Mouse (Mus musculus) T-helper 1 cell (primary cell): ENCODE measurements around the gene Gla.

ENCODE experiments used
- in situ Hi-C: fragments of 300-600 bp; cut with MboI, MseI; formaldehyde crosslinking; loops from one replicate; pipeline ENCODE4 v1.15.1; 2025; ENCODE audit warnings: high pct_unique_total_duplicates

The Gla gene

DNA sequence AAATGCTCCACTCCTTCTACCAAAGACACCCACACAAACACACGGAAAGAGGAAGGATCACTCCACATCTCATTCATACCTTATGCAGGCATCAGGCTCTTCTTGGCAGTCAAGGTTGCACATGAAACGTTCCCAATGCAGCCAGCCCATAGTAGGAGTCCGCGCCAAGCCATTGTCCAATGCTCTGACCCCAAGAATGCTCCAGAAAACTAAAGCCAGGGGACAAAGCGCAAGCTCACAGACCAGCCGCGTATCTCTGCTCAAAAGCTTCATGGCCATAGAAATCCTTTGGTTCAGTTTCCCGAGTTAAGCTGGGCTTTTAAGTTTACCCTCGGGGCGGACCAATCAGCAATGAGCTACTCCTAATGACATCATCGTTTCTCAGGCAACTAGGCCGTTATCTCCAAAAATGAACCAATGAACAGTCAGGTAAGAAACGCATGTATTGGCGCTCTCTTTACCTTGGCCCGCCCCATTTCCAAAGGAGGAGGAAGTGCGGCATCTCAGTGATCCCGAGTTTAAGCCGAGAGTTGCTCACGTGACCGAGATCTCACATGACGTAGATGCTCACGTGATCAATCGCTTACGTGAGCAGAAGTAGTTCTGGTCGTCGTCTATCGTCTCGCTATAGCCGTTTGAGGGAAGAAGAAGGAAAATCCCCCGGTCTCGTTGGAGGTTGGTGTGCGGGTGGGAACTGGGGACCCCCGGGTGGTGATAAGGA lies at the start of gene Gla, which contains the start of gene Hnrnph2:
Gene Gla (minus strand): TSS at position 467 of the 721 bp plus-strand sequence.
Gene Hnrnph2 (plus strand): TSS at position 521 of the 721 bp plus-strand sequence.
- in situ Hi-C loops, result no loop called here

DNA sequence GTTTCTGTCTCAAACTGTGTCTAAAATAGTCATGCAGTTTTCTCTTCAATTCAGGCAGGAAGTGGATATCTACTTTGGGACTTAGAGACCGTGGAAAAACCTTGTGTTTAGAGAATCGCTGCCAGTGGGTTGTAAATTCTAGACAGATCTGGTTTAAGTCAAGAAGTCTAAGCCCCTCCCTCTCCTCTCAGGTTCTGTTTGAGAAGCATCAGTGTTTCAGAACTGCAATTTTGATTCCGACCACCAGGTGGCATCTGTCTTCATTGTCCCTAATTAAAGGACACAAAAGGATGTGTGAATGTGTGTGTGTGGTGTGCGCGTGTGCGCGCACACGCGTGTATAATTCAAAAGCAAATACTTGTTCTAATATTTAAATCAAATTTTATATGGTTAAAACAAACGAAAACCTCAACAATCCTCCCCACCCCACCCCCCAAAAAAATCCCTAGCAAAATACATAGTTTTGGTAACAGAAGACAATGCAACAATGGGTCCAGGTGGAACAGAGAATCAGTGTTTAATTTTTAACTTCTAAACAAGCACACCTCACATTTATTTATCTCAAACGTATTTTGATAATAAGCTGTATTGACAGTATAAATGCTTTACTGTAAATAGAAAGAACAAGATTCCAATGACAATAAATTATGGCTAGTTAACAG lies 47.2 kb upstream of the Gla start:
- in situ Hi-C loops, result no loop called here

DNA sequence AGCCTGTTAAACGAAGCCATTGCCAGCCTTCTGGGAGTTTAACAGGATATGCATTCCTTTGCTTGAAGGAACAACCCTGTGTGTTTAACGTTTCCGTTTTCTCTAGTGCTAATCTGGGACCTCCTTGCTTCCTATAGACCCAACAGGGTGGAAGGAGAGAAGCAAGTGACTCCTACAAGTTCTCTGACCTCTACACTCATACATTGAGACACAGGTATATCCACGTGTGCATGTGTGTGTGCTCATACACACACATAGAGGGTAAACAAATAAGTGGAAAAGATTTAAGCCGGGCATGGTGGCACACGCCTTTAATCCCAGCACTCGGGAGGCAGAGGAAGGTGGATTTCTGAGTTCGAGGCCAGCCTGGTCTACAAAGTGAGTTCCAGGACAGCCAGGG lies 46.5 kb upstream of the Gla start:
- in situ Hi-C loops, result no loop called here

DNA sequence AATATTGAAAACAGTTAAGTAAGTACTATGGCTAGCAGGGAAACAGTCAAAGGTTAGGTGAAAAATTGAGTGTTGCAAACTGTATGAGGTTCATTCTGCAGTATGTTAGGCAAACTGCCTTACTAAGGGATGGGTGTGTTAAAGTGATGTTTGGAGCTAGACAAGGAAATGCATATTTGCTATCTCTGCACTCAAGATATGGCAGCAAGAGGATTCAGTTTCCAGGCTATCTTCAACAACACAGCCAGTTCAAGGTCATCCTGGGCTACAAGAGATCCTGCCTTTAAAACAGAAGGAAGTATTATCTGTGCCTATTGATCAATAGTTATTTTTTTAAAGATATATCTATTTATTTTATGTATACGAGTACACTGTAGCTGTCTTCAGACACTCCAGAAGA lies 45.4 kb upstream of the Gla start:
- in situ Hi-C loops, result no loop called here

DNA sequence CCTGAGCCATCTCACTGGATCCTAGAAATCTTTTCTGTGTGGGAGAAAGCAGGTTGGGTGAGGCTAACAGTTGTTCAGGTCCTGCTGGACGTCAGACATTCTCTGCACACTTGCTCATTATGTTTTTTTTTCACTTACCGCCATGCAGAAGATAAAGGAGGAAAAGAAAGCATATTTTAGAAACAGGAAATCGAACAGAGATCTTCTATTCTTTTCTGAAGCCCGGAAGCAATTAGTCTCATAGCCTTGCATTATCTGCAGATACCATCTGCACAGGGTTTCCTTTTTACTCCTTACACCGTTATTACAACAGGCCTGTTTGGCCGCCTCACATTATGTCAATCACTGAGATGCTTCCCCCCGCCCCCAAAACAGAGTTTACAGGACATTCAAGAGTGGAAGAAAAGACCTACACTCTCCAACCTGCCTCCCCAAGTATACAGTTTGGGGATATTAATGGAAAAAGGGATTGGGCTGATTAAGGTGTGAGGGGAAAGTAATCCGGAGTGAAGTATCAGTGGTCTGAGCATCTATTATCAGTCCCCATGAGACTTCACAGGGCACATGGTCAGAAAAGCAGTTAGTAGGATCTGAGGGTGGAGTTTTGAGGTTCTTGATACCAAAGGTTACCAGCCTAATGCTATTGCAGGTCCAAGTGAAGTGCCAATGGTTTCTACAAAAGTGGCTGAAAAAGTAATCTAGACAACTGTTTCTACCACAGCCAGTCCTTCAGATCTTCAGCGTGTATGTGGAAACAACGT lies 40.3 kb upstream of the Gla start:
- in situ Hi-C loops, result no loop called here

DNA sequence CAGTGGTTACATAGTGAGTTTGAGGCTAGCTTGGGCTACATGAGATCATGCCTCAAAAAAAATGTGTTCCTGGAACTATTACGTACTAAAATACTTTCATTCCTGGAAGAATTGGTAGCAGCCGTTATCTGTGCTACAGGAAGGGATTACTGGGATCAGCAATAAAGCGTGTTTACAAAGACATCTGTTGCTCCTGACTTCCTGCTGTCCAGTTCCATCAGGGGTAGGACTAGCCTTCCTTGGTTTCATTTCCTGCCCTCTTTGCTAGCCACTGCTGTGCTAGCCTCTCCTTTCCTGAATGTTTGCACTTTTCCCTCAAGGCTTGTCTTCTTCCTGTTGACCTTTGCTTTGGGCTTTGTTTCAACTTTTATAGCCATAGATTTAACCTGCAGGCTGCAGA lies 34.9 kb upstream of the Gla start:
- in situ Hi-C loops, result loop anchor here (10.0 kb wide), 1 partner anchor 1449 kb away; the partner anchor contains the start of gene Nxf3

DNA sequence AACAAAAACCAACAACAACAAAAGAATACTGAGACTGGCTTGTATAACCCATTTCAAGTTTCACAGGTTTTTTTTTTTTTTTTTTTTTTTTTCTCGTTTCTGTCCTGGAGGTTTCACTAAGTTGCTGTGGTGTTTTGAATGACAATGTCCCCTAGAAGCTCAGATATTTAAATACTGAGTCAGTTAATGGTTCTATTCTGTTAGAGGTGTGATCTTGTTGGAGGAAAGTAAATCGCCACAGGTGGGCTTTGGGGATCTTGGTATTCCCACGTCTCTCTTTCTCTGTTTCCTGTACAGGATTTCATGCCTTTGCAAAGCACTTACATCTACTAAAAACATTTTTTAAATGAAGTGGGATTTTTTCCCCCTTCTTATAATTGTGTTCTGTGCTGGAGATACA lies 34.2 kb upstream of the Gla start:
- in situ Hi-C loops, result loop anchor here (10.0 kb wide), 1 partner anchor 1450 kb away; the partner anchor contains the start of gene Nxf3

DNA sequence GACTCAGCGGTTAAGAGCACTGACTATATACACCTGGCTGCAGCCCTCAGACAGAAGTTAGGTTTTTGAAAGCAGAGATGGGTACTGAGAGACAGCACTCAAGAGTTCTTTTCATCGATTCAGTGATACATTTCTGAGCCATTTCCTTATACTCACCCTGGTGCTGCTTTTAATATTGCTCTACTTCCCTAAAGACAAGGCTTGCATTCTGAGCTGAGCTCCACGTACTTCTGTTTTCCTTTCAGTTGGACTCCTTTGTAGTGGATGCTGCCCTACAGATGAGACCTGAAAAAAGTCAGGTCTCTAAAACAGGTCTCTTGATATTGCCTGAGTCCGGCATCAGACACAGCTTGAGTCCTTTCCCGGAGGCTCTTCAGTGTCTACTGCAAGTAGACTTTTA lies 31.8 kb upstream of the Gla start:
- in situ Hi-C loops, result loop anchor here (10.0 kb wide), 1 partner anchor 1452 kb away; the partner anchor contains the start of gene Nxf3

DNA sequence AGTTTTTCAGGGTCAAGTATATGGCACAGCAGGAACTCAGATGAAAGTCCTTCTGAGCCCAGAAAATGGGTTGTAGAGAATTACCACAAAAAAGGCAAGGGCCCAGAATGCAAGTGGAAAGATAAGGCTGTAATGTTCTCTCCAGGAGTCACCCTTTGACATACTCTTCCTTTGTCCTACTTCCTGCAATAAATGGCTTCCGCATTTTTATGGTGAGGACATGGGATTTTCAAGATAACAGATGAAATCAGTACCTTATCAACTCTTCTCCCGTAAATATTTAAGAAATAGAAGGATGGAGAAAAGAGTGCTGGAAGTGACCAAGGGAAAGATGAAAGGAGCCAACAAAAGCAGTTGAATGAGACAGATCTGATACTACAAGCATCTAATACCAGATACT lies 27.3 kb upstream of the Gla start:
- in situ Hi-C loops, result no loop called here

DNA sequence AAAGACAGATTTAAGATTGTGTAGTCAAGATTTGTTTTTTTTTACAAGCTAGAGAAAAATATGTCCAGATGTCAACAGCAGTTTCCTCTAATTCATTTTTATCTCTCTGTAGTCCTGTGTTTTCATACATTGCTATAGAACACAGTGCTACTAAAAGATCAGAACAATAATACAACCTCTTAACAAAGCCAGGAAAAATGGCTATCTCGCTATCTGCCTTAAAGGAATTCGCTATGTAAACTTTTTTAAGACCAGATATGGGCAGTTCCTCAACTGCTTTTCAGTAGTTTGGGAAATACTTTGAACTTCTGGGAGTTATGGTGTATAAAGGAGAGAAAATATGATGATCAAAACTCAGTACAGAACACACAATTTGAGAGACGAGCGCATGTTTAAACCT lies 22.4 kb upstream of the Gla start:
- in situ Hi-C loops, result no loop called here

DNA sequence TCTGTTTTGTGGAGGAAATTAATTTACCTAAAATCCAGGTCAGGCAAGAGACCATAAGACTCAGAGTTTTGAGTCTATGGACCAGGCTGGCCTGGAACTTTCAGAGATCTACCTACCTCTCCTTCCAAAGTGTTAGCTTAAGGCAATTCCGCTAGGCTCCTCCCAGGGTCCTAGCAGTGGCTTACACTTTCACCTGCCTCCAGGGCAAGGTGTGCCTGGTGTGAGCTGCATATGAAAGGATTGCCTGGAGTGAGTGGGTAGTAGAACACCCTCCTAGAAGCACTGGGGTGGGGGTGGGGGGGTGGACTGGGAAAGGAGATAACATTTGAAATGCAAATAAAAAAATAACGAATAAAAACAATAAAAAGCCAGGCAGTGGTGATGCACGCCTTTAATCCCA lies 20.8 kb upstream of the Gla start:
- in situ Hi-C loops, result no loop called here

DNA sequence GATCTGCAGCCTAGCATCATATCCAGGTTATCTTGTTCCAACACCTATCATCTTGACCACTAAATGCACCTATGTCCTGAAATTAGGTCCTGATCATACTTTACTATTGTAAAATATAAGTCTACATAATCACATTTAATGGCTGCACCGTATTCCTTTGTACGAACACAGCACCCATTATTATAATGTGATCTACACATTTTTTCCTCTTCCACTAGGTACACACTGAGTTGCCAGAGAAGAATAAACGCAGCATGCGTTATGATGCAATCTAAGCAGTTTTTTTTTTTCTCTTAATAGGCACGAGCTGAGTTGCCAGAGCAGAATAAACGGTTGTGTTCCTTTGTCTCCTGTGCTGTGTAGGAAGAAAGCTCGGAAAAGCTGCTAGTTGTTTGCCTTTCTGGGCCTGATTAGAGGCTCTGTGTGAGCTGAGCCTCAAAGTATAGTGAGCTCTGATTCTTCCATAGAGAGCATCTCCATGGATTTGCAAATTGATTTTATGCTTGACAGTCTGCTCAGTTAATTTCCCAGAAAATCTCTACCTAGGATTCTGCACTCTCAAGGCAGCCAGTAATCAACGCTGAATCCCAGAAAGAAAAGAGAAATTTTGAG lies 19.4 kb upstream of the Gla start:
- in situ Hi-C loops, result no loop called here

DNA sequence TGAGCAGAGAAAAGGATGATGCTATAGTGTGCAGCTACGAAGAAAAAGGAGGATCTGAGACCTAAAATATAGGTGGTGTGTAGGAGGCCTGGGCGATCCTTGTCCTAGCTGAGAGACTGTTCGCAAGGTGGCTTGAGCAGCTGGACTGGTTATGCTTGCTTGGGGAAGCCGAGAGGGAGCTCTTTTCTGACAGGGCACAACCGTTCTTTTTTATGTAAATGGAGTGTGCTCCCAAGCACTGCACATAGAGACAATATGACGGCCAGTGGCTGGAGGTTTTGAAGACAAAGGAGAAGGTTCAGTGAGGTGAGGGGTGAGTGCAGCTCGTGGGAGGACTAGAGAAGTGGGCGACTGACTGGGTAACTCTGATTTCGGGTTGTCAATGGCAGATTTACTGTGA lies 18.8 kb upstream of the Gla start:
- in situ Hi-C loops, result loop anchor here (5.0 kb wide), 1 partner anchor 78 kb away; no protein-coding TSS in a partner anchor

DNA sequence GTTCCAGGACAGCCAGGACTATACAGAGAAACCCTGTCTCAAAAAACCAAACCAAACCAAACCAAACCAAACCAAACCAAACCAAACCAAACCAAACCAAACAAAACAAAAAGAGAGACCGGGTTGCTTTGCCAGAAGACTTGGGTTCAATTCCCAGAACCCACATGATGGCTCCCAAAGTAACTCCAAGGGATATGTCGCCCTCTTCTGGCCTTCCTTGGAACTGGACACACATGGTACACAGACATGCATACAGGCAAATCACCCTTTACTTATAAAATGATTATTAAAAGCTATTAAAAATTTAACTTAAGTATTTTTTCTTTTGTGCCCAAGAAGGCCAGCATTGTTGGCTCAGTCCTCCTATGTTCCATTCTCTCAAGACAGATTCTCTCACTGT lies 13.4 kb upstream of the Gla start:
- in situ Hi-C loops, result no loop called here

DNA sequence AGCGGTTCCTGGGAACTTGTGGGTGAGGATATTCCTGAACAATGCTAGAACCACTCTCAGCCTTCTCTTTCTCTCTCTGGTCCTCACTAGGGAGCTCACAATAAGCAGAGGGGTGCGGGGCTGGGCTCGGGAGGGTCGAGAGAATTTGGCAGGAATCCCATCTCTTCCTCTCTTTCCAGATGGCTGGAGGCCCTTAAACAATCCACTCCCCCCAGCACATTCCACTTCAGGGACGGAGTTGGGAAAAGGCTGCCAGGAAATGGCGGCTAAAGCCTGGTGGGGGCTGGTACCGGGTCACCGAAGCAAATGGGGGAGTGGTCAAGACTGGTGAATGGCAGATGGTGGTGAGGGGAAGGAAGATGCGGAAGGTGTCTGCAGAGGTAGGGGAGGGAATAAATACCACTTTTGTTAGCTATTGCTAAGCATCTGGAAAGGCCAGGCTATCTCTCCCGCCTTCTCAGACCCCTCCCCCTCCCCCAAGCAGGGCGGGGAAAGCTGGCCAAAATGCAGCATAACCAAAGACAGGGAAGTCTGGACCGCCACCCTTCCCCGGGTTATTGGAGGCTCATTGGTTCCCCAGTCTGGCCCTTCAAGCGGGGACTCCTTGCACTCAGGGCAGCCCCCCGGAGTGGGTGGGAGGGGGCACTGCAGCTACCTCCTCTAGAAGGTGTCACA lies 11.5 kb upstream of the Gla start:
- in situ Hi-C loops, result no loop called here

DNA sequence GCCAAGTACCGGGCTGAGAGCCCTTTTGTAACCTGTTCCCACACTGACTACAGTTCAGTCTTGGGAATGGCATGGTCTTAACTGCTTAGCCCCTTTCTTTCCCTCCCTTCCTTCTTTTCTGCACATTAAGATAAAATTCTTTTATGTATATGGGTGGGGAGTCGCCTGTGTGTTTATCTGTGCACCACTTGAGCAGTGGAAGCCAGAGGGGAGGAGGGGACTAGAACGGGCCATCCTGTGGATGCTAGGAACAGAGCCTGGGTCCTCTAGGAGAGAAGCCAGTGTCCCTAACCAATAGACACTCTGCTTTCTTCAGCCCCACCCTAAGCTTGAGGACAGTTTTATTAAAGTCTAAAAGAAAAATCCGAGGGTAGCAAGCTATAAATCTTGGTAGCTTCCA lies 10.1 kb upstream of the Gla start:
- in situ Hi-C loops, result no loop called here

DNA sequence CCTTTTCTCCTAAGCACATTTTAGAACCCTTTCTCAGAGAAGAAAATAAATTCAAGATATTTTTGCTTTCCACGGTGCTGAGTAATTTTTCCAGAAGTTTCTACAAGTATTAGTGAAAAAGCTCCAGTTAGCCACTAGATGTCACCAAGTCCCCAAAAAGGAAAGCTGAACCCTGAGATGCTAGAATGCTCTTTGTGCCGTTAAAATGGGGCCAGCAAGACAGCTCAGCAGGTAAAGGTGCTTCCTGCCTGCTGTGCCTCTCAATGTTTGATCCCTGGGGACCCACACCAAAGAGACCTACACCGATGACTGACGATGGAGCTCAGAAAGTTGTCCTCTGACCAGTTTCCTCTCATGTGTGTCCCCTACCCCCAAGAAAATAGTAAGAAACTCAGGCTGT lies 8.5 kb upstream of the Gla start:
- in situ Hi-C loops, result no loop called here

DNA sequence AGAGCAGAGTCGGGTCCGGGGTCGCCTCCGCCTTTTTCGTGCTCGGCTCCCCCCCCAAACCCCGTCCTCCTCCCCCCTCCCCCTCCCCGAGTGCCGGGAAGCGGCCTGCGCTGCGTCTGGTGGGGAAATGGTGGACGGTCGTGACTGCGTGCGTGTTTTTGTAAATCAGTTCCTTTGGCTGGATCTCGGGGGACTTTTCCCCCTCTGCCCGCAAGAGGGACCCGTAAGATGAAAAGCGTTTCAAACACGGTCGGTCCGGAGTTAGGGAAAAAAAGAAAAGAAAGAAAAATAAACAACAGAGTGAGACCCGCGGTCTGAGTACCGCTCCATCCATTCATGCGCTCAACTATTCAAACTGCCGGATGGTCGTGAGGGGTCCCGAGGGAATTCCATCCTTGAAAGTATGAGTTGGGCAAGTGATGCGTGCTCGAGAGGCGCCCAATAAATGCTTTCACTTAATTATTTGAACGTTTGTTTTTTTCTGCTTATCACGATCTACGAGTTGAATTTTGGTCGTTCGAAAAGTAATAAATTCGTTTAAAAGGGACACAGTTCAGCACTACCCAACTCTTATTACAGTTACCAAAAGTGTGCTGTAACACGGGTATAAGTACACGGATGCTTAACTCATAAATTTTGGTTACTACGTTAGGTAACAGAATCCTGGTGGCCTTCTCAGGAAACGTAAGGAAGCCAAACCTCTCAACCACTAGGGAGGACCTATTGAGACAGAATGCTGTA lies 625 bp upstream of the Gla start:
- in situ Hi-C loops, result no loop called here

DNA sequence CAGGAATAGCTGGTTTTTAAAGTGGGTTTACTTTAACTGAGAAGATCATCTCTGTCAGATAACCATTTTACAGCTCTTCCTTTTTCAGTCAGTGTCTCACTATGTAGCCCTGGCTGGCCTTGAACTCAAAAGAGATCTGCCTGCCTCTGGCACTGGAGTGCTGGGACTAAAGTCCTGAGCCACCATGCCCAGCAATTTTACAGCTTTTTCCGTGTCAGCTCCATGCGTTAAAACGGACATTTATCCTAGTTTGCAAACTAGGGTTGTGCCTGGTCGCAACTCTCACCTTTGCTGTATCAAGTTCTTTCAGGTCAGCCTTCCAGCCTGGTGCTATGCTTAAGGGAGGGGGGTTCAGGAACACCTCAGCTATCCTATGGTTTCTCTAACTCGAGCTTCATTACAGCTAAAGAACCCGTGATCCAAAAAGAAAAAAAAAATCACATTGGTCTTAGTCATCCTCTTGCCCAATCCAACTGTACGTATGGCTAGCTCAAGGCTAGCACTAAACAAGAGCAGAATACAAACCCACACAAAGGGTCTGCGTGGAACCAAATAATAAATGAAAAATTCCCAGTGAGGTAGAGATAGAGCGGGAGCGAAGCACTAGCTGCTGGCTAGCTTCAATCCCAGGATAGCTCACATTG lies 881 bp downstream of the Gla start:
- in situ Hi-C loops, result no loop called here

DNA sequence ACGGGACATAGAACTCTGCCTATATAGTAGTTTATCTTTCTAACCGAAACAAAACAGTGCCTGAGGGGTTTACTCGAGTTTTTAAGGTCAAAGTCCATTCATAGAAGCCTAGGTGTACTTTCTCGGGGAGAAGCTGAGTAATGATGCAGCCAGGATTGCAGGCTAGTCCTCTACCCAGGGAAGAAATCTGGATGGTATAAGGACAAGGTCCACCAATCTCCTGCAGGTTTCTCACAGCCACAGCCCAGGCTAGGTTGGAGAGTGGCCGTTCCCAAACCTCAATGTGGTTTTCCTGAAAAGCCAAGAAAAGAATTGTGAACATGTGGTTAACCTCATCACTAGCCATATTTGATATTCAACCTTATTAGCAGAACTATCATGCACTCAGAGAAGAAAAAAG lies 11.1 kb downstream of the Gla start:
- in situ Hi-C loops, result no loop called here
